Mouse (Mus musculus) ES-E14 (cell line): ENCODE measurements around the gene Rin2.

Experiments
- CHD2 ChIP-seq: IDR thresholded peaks from 2 replicates; pipeline ENCODE4 v1.6.1; 2014; ENCODE audit warnings: mild to moderate bottlenecking, low read depth, low read length, inconsistent platforms
- HCFC1 ChIP-seq: IDR thresholded peaks from 2 replicates; pipeline ENCODE4 v1.6.1; 2012; ENCODE audit warnings: low read length, inconsistent platforms, borderline replicate concordance; ENCODE audit not compliant: insufficient read depth
- MAFK ChIP-seq: IDR thresholded peaks from 2 replicates; pipeline ENCODE4 v1.6.1; 2014; ENCODE audit warnings: mild to moderate bottlenecking, low read depth, low read length, inconsistent platforms; ENCODE audit not compliant: insufficient read depth
- ZC3H11A ChIP-seq: IDR thresholded peaks from 2 replicates; pipeline ENCODE4 v1.6.1; 2012; ENCODE audit warnings: low read depth, mild to moderate bottlenecking, inconsistent platforms, low read length, borderline replicate concordance
- ZNF384 ChIP-seq: IDR thresholded peaks from 2 replicates; pipeline ENCODE4 v1.6.1; 2012; ENCODE audit warnings: low read depth, low read length, inconsistent platforms

GRCm38 (mm10) chr2:145808667-145809066, 133.7 kb downstream of the Rin2 start:
- no peak for TF ChIP-seq ZC3H11A
- no peak for TF ChIP-seq CHD2
- TF ChIP-seq HCFC1 = no peak
- no peak for TF ChIP-seq ZNF384
- TF ChIP-seq MAFK = no peak
